Mouse (Mus musculus): ENCODE measurements around the gene Cacna1b.

Gene Cacna1b

DNA sequence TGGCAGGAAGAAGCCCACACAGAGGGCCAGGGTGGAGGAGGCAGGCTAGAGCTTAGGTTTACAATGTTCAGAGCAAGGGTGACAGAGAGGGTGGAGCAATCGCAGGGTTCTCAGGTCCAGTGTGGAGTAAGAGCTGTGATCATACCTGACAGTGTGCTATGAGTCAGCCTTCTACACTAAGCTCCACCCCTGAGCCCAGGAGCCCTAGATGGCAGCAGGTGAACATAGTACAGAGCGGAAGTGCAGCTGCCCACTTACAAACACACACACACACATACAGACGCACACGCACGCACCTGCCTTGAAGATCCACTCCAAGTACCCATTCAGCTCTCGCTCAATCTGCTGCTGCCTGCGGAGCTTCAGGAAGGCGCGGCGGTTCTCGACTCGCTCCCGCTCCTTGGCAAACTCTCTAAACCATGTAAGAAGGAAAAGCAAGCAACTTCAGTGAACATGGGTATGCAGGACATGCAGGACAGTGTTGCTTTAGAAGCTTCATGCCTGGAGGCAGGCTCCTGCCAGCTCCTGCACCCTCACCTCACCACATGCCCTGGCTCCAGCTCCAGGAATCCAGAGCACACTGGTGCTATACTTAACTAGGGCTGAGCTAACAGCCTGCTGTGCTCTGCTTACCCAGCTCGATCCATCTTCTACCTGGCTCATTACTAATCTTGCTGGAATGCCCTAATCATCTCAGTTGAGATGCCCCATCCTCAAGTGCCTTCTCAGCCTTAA, 43.1 kb downstream of the Cacna1b start:
- no peak for DNase-seq (ENCODE audit: low spot score)

DNA sequence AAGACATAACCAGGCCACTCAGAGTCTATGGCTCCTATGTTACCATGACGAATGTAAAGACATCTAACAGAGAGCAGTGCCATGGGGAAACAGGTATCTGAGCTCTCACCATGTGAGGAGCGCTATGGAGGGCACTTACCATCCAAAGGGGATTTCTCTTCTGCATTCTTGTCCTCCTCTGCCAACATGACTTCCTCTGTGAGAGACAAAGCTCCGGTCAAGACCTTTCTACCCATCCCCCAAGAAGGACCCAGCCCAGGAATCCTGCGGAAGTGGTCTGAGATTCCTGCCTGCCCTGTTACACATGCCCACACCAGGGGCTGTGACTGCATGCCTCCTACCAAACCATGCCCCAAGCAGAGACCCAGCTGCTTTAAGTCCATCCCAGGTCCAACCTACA, 44.0 kb downstream of the Cacna1b start:
- DNase-seq (ENCODE audit: low spot score) = no peak

DNA sequence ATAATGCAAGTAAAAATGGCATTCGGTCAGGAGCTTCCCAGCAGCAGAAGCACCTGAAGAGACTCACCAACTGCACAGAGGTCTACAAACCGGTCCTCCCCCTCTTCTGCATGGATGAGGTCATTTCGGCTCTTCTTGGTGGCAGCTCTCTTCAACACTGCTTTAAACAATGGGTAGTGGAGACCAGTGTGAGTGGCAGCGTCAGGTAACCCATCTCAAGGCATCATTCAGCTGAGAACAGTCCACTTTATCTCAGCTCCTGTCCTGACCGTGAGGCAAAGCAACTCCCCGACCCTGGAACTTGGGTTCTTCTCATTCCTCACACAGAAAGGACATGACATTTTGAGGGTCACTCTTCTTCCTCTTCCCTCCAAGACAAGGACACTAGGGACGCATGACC, 45.0 kb downstream of the Cacna1b start:
- no peak for DNase-seq (ENCODE audit: low spot score)

DNA sequence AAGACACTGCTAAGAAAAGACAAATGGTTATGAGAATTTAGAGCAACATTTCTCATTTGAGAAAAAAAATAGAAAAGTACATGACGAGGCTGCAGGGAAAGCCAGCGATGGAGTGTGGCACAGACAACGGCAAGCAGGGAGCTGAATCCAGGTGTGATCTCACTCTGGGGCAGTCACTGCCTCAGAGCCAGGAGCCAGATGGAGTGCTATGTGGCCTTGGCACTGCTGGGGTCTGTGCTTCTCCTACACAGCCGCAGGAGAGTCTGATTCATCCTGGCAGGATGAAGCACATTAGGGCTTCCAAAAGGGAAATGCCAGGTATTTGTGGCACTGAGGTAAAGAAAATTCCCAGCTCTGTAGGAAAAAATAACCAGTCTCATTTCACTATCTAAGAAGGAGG, 45.5 kb downstream of the Cacna1b start:
- no peak for DNase-seq (ENCODE audit: low spot score)

DNA sequence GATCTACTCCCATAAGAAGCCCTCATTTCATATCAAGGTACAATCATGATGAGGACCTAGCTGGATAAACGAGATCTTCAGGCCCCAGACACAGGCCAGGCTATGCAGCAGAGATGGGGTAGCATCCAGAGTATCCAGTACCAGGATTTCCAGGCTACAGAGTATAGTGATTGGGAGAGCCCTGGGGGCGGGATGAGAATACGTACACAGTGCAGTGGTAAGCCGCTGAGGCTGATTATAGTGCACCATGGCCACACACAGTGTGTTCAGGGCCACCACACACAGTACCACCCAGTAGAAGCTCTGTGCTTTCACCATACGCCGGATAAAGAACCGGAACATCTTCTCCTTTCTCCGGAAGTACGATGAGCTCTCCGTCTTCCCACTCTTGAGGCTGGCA, 57.0 kb downstream of the Cacna1b start:
- no peak for DNase-seq (ENCODE audit: low spot score)

DNA sequence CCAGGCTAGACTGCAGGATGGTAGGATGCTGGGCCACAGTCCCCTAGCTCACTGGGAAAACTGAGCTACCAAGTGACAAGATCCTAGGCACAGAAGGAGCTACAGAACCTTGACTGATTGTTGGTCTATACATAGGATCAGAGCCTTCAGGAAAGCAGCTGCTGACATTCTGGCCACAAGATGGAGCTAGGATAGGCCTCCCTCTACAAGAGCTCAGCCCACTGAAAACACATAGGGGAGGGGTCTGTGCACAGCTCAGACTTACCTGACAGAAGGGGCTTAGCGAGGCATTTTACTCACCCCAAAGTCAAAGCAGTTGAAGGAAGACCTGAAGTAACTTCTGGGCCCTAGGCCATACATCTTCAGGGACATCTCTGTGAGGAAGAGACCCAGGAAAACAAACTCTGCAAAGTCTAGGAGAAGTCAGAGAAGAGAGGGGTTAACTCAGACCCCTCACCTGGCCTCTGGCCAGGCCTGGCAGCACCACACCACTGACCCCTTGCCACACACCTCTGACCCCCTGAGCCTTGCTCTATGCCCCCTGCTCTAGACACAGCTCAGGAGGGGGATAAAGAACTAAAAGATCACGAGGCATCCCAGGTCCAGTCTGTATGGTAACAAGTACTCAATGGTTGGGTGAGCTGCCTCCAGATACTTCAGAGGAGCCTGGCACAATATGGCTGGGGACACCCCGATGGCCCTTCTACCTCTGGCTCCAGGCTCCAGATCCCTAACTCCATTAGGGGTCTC, 60.6 kb downstream of the Cacna1b start:
- no peak for DNase-seq (ENCODE audit: low spot score)

DNA sequence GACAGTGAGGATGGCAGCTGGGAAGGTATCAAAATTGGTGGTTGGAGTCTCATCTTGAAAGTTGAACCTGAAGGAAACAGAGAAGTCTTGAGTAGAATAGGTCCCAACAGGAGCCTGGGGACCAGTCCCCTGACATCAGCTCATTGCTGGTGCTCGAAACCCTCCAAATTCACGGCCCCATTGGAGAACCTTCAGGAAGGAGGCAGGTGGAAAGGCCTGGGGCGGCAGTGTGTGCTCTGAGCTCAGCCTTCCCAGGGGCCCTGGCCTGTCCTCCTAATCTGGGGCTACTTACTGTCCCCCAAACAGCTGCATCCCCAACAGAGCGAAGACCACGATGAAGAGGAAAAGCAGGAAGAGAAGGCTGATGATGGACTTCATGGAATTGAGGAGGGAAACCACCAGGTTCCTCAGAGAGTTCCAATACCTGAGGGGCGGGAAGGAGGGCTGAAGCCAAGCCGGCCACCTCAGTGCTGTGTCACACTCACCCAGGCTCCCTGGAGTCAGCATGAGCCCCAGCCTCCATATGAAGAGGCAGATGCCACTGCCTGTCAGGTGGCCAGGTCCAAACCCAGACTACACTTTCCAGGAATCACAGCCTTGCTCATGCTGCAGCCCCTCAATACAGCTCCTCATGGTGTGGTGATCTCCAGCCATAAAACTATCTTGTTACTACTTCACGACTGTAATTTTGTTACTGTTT, 65.5 kb downstream of the Cacna1b start:
- no peak for DNase-seq (ENCODE audit: low spot score)

DNA sequence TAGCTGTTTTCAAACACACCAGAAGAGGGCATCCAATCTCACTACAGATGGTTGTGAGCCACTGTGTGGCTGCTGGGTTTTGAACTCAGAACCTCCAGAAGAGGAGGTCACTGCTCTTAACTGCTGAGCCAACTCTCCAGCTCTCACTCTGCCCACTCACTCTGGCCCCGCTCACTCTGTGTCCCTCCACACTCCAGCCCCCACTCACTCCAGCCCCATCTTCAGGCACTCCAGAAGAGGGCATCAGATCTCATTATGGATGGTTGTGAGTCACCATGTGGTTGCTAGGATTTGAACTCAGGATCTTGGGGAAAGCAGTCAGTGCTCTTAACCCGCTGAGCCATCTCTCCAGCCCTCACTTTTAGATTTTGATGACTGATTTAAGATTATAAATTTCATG, 70.6 kb downstream of the Cacna1b start:
- no peak for DNase-seq (ENCODE audit: low spot score)

DNA sequence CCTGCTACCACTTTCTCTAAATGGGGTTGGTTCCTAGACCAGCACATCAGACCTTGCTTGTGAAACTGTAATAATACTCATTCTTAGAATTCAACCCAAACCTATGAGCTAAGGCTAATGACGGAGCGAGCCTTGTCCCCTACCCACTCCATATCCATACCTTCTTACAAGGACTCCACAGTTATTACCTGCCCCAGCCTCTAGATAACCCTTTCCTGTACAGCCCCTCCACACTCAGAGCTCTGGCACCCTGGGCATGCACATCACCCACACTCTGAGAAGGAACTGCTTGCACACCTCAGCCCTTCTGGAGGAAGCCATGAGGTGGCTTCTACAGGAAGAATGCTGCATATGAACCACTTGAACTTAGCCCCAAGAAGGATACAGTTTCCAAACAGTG, 72.6 kb downstream of the Cacna1b start:
- DNase-seq (ENCODE audit: low spot score) = no peak

DNA sequence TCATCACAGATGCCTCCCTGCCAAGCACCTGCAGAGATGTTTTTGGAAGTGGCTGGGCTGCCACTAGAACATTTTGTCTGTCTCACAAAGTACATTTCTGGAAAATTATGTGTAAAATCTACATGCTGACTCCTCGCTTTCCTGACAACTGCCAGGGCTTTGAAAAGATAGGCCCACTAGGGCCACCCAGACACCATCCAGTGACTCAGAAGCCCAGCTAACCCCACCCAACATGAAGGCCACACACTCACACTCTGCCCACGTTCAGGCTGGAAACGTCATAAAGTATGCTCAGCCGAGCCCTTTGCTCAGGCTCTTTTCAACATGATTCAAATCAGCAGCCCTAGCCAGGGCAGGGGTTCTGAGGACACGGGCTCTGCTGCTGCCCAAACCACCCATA, 77.6 kb downstream of the Cacna1b start:
- no peak for DNase-seq (ENCODE audit: low spot score)

DNA sequence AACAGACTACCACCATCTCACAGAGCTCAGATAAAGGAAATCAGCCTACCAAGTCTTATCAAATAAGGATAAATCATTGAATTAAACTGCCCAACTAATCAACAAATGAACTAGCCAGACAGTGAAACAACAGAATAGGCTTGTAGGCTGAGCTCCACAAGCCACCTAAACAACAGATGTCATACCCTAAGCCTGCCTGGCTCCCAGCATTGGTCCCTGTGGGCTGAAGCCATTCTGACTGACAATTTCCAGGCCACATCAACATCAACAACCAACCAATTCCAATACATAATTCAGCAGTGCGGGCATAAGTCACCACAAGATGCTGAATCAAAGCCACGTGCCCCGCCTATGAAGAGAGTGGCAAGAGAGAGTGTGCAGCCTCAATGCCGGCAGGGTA, 78.2 kb downstream of the Cacna1b start:
- no peak for DNase-seq (ENCODE audit: low spot score)

DNA sequence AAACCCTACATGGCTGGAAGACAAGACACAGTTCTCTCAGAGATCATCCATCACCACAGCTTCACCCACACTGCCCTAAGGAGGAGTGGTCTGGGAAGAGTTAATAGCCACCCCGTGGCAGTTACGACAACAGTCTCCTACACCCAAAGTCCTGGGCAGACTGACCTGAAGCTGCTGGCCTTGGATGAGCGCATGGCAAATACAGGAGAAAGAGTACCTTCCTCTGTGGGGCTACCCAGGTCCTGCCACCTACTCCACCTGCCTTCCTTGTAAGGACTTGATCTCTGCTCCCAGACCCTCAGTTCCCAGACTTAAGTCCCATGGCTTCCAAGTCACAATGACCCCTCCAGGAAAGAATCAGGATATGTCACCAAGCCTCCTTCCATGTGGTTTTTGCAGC, 79.7 kb downstream of the Cacna1b start:
- DNase-seq (ENCODE audit: low spot score) = no peak

DNA sequence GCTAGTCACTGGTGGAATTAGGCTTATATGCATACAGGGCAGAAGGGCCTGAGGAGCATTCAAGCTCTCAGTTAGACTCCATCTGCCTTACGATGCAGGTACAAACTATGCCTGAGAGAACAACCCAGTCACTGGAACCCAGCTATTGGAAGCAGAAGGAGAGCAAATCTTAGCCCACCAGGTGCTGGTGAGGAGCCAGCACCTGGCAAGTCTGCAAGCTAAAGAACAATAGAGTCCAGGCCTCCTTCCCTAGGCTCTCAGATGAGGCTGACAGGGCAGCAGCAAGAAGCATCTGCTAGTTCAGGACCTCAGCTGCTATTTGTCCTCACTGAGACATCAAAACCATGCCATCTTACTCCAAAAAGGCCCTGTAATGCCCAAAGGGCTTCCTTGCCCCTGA, 82.2 kb downstream of the Cacna1b start:
- no peak for DNase-seq (ENCODE audit: low spot score)

DNA sequence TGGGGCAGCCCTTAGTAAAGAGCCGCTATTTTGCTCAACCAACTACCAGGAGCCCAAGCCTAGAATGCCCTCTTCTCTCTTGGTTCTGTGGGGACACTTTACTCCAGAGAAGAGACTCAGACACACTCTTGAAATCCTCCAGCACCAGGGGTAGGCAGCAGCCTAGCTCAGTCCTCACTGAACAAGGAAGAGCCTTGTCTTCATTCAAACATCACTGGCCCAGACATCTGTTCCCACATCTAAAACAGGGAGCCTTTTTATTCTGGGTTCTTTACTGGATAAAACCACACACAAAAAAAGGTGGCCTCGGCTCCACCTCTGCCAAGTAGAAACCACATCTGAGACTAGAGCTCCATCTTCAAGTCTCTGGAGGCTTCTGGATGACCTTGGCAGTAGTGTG, 82.8 kb downstream of the Cacna1b start:
- DNase-seq (ENCODE audit: low spot score) = no peak

DNA sequence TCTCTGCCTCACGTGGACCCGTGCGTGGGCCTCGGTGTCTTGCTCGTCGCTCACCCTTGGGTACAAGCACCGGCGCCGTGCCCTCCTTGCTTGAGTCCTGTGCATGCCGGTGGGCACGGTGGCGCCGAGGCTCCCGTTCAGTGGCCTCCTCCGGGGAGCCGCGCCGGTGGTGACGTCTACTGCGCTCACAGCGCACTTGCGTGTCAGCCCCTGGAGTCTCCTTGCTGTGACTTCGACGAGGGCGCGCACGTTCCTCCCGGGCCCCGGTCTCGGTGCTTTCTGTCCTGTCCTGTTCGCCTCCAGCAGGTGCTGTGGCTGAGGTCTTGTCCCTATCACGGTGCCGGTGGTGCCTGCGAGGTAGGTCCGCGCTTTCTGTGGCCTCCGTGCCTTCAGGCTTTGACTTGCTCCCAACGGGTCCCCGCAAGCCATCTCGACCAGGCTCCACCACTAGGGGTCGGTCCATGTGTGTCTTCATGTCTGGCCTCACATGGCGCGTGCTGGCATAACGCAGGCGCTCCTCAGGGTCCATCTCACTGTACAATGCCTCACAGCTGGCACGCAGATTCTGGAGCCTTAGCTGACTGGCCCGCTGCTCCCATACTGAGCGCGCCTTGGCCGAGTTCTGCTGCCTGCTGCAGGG, 83.8 kb downstream of the Cacna1b start:
- DNase-seq (ENCODE audit: low spot score) = no peak

DNA sequence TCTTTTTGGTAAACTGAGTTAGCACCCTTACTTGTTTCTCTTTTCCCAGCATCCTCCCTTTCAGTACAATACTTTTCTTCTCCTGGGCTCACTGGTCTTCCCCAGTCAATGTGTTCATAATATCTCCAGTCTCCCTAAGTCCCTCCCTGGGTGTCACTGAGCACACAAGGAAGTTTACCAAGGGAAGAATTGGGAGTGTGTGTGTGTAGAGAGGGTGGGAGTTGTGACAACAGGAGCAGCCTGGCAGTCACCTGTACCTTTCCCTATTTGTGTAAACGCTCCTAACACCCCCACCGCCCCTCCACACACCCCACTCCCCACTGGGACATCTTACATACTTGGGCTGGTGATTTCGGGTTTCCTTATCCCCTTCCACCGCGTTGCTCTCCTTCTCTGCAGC, 84.4 kb downstream of the Cacna1b start:
- no peak for DNase-seq (ENCODE audit: low spot score)

DNA sequence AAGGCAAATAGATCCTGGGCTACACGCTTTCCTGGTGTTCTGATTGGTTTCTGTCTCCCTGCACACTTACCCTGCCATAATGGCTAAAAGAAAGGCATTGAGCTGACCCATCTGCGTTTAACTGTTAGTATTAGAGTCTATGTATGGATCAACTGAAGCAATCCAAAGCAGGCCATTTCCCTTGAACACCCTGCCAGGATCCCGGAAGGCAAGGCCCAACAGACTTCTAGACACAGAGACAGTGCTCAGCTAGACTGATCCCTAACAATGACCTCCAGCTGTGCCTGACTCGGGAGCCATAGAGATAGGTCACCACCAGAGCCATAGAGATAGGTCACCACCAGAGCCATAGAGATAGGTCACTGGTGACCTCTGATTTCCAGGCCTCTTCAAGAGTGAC, 84.8 kb downstream of the Cacna1b start:
- DNase-seq (ENCODE audit: low spot score) = no peak

DNA sequence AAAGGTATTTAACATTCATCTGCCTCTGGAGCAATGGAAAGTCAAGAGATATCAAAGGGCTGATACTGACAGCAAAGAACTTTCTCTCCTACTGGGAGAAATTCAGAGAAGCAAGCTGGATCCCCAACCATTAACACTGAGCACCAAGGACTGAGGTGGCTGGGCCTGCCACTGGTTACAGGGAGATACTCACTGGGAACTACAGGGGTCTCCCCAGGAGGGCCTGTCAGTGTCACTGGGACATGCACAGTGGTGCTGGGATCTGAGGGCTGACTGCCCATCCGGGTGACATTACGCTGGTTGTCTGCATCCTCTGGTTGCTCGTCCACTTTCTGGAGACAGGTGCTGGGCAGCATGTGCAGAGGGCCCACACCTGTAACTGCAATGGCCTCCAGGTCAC, 85.3 kb downstream of the Cacna1b start:
- no peak for DNase-seq (ENCODE audit: low spot score)

DNA sequence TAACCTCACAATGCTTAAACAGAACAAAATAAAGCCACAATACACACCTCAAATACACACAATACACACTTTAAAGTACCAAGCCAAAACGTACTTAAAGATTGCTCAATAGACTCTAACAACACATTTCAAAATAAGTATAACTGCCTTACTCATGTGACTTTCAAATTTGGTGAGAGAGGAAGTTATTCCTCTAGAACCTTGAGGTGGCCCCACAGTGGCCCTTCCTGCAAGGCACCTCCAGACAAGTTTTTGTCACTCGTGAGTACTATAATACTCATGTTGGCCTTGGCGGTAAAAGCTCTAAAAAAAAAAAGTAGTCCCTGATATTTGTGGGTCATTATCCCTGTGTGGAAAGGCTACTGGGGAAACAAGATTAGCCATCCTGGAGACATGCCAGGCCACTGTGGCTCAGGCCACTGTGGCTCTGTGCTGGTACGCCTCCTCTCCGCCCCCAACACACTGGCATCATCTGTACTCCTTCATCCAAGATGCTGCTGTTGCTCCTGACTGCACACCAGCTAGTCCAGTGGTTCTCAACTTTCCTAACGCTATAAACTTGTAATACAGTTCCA, 88.4 kb downstream of the Cacna1b start:
- DNase-seq (ENCODE audit: low spot score) = no peak

DNA sequence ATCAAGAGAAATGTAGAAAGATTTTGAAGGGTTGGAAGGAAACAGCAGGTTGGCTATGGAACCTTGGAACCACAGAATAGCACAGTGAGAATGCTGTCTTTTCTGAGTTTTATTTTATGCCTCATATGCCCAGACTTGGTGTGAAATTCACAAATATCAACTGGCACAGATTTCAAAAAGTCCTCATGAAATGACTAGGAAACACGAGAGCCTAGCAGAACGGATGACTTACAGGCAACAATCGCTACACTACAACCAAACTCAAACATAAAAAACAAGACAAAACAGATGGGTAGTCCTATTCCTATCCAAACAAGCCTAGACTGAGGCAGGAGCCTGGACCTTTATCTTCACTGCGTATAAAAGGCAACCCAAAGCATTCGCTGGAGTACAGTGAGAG, 94.4 kb downstream of the Cacna1b start:
- no peak for DNase-seq (ENCODE audit: low spot score)

DNA sequence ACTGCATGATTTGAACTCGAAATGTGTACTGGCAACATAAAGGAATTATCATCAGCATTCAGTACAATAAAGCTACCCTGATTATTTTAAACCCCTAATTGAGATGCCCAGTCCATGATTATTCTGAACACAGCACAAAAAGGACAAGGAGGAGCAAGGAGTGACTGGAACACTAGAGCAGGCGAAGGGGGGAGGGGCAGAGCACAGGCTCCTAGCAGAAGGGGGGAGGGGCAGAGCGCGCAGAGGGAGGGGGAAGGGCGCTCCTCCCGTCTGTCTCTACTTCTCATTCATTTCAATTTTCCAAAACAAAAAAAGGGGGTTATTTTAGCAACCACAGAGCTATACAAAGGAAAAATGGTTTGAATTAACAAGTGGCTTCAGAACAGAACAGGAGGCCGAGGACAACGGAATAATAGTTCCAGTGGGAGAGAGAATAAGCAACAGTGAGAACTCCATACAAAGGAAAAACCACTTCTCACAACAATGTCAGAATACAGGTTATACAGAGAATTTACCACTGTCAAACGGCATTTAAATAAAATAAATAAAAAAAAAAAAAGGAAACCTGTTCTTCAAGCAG, 98.2 kb downstream of the Cacna1b start:
- DNase-seq (ENCODE audit: low spot score) = no peak

DNA sequence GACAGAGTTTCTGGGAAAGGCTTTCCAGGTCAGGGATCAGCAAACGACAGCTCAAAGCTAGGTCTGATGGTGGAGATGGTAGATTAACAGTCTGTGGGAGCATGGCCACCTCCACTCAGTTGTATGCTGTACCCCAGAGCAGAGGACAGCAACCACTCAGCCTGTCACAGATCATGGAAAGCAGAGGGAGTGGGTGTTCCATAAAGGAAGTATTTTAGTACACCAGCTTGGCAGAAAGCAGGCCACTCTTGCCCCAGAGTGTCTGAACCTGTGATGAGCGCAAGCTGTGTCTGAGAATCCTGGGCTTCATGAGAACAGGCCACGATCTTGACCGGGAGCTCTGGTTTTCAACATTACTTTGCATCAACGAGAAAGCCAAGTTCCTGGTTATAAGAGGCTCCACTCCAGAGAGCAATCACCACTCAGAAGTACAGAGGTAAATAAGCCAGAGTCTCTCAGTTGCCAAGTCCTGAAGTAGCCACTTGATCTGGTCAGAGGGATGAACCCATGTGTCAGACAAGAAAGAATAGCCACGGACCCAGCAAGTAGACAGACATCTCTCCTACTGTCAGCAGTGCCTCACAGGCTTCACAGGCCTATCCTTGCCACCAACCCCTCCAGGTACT, 103.7 kb downstream of the Cacna1b start:
- no peak for DNase-seq (ENCODE audit: low spot score)
